Mouse (Mus musculus): ENCODE results near the gene Il1rl2.

Gene Il1rl2

GRCm38 (mm10) chr1:40382841-40383240 is 58.4 kb downstream of the Il1rl2 start:
- no peak for DNase-seq

GRCm38 (mm10) chr1:40384931-40385545 is 60.6 kb downstream of the Il1rl2 start:
- DNase-seq: no peak

GRCm38 (mm10) chr1:40391374-40391773 is 67.0 kb downstream of the Il1rl2 start:
- DNase-seq: no peak

- no peak for DNase-seq
These were observed 68.1 kb downstream of the Il1rl2 start for GRCm38 (mm10) chr1:40392535-40392934.

GRCm38 (mm10) chr1:40393214-40393613 is 68.8 kb downstream of the Il1rl2 start:
- no peak for DNase-seq

GRCm38 (mm10) chr1:40399639-40400038 is 75.2 kb downstream of the Il1rl2 start:
- DNase-seq: no peak

- DNase-seq: no peak
These were observed 80.3 kb downstream of the Il1rl2 start for GRCm38 (mm10) chr1:40404682-40405081.

GRCm38 (mm10) chr1:40409882-40410281 is 85.5 kb downstream of the Il1rl2 start:
- DNase-seq: no peak

GRCm38 (mm10) chr1:40413039-40413438 is 88.6 kb downstream of the Il1rl2 start:
- DNase-seq: no peak

GRCm38 (mm10) chr1:40414276-40414675 is 89.9 kb downstream of the Il1rl2 start:
- DNase-seq: no peak

GRCm38 (mm10) chr1:40414863-40415656 is 90.7 kb downstream of the Il1rl2 start:
- no peak for DNase-seq

- DNase-seq: no peak
These were observed 92.6 kb downstream of the Il1rl2 start for GRCm38 (mm10) chr1:40417034-40417433.
